Mouse (Mus musculus) stomach, postnatal 0 days (tissue): ENCODE measurements around the gene Cep44.

ENCODE experiments used
- CTCF ChIP-seq: IDR thresholded peaks from 2 replicates; pipeline ENCODE4 v1.5.1; 2016; ENCODE audit warnings: antibody characterized with exemption, low read depth, mild to moderate bottlenecking, moderate library complexity
- EP300 ChIP-seq: optimal IDR thresholded peaks from 2 replicates; pipeline ENCODE3; 2016; ENCODE audit warnings: antibody characterized with exemption

DNA sequence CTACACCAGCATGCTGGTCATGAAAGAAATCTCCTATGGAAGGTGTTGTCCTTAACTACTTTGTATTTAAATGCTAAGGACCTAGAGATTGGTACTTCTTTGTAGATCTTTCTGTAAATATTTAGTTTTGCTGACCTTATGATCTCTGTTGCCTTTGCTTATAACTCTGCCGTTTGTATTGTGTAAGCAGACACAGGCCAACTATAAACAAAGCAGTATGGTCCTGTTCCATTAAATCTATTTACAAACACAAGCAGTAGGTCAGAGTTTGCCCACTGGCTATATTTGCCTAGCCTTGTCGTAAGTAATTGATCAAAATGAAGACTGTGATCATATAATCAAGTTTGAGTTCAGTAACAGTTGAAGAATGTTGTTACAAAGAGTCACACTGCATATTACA is 38.2 kb upstream of the Cep44 start:
- TF ChIP-seq CTCF = no peak
- TF ChIP-seq EP300 = no peak
